Comparison of ENCODE assay signal across 18 mouse cellular contexts in the genomic region with DNA sequence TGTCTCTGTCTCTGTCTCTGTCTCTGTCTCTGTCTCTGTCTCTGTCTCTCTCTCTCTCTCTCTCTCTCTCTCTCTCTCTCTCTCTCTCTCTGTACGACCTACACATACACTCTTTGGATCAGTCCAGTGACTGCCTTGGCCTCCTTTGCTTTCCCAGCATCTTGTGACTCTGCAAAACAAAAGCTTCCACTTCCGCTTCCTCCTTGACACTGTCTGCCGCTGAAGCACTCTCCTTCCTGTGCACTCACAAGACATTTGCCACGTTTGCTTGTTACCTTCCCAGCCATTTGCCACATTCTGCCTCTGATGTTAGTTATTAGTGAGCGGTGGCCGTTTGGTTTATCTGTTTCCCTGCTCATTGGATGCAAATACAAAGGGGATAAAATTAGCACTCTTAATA. TPM values are rescaled to one million over a fixed set of nuclear protein-coding genes. Genes with fewer than 3 reads are reported as not detected.
DNase-seq lines count a peak whose midpoint lies in the region; ATAC-seq lines count a peak whose summit lies in the region.
"Had no signal": no experiment of that assay in that cellular context is flagged by ENCODE, and none has a peak within 500 bp of the region (broad histone marks: within the 10 kb centered on the region; RNA-seq: fewer than 3 reads in every experiment).

No protein-coding gene starts in this region.

- H3K4me1 ChIP-seq in hindbrain, embryonic 13.5 days (replicated peaks) = no peaks in the 10 kb centered on the region
- H3K4me1 ChIP-seq in forebrain, embryonic 15.5 days = no peaks in the 10 kb centered on the region
- H3K4me1 ChIP-seq: intestine, embryonic 15.5 days; neural tube, embryonic 13.5 days had no signal

- no peak overlapping the region for H3K4me3 ChIP-seq in hindbrain, embryonic 13.5 days
- no peak overlapping the region for H3K4me3 ChIP-seq in forebrain, embryonic 15.5 days
- H3K4me3 ChIP-seq: intestine, embryonic 15.5 days; neural tube, embryonic 13.5 days had no signal

- no peak overlapping the region for H3K4me2 ChIP-seq in hindbrain, embryonic 13.5 days
- no peak overlapping the region for H3K4me2 ChIP-seq in forebrain, embryonic 15.5 days (replicated peaks)
- H3K4me2 ChIP-seq: heart, embryonic 11.5 days; intestine, embryonic 15.5 days; neural tube, embryonic 13.5 days had no signal

- H3K27me3 ChIP-seq in hindbrain, embryonic 13.5 days = no peaks in the 10 kb centered on the region
- no peaks in the 10 kb centered on the region for H3K27me3 ChIP-seq in forebrain, embryonic 15.5 days
- H3K27me3 ChIP-seq: intestine, embryonic 15.5 days; neural tube, embryonic 13.5 days had no signal

- H3K27ac ChIP-seq in hindbrain, embryonic 13.5 days = no peak overlapping the region
- H3K27ac ChIP-seq in forebrain, embryonic 15.5 days (replicated peaks) = no peak overlapping the region
- H3K27ac ChIP-seq: intestine, embryonic 15.5 days; neural tube, embryonic 13.5 days had no signal

- no peak overlapping the region for H3K9ac ChIP-seq in hindbrain, embryonic 13.5 days
- H3K9ac ChIP-seq in forebrain, embryonic 15.5 days (replicated peaks) = no peak overlapping the region
- H3K9ac ChIP-seq: intestine, embryonic 15.5 days; neural tube, embryonic 13.5 days had no signal

- ATAC-seq in common myeloid progenitor, adult 5-6 weeks (replicated peaks; ENCODE audit: low read depth, poor library complexity, severe bottlenecking) = peak; percentile 84
- peak; percentile 66; the same call in 1 of the 2 replicates for ATAC-seq in monocyte, adult 5-6 weeks (replicated peaks; ENCODE audit: insufficient number of reproducible peaks, low FRiP score, low TSS enrichment, poor library complexity, severe bottlenecking)
- no peak for ATAC-seq in hindbrain, embryonic 13.5 days (ENCODE audit: low FRiP score)
- ATAC-seq in forebrain, embryonic 15.5 days (replicated peaks) = no peak
- ATAC-seq: intestine, embryonic 15.5 days; midbrain, embryonic 16.5 days had no signal

- peak; percentile 15 for DNase-seq in kidney, adult 9 months
- DNase-seq in kidney, postnatal 25 days = no peak
- DNase-seq in CD4-positive, CD25-positive, alpha-beta regulatory T cell, adult 2 months (ENCODE audit: low read depth, low spot score) = peak; percentile 34
- DNase-seq in layer of hippocampus, adult 18-20 months (ENCODE audit: low spot score in 2 of 2) = no peak
- DNase-seq: adrenal gland, adult 2 months; cerebellum, adult 9-11 months; heart, postnatal 36 days had no signal

- no peaks in the 10 kb centered on the region for H3K36me3 ChIP-seq in hindbrain, embryonic 13.5 days
- H3K36me3 ChIP-seq in forebrain, embryonic 15.5 days = no peaks in the 10 kb centered on the region
- H3K36me3 ChIP-seq: intestine, embryonic 15.5 days; neural tube, embryonic 13.5 days had no signal

- H3K9me3 ChIP-seq in hindbrain, embryonic 13.5 days = no peaks in the 10 kb centered on the region
- H3K9me3 ChIP-seq in forebrain, embryonic 15.5 days = no peaks in the 10 kb centered on the region
- H3K9me3 ChIP-seq: intestine, embryonic 15.5 days; neural tube, embryonic 13.5 days had no signal

- WGBS in hindbrain, embryonic 13.5 days = 61% methylated on average over 6 of the region's 6 CpGs
- 56% methylated on average over 6 of the region's 6 CpGs for WGBS in forebrain, embryonic 15.5 days

RNA-seq across cellular contexts. Expression of a gene that starts 16.4 kb away (rescaled TPM):
- not detected in 2 replicates for total RNA-seq in common myeloid progenitor, adult 5-6 weeks (2017)
- 1.8 TPM in 1 of 3 replicates, not detected in the others for total RNA-seq in monocyte, adult 5-6 weeks (2017)
- polyA plus RNA-seq in hindbrain, embryonic 13.5 days (2015; fragmentation: Nextera tagmentation; extraction: Ambion mirVana) = not detected in 2 replicates
- under 1 TPM in 1 of 2 experiments, not detected in 1; 0.66 TPM for total RNA-seq in layer of hippocampus, adult 18-20 months (2021)
- 0.19 TPM in 1 of 2 replicates, not detected in the other for polyA plus RNA-seq in forebrain, embryonic 15.5 days (2015; fragmentation: Nextera tagmentation; extraction: Ambion mirVana)
- total RNA-seq: adrenal gland, adult 2 months; gastrocnemius, adult 18-20 months; heart, postnatal 36 days had no signal
- polyA plus RNA-seq: adrenal gland, adult 2 months; embryonic facial prominence, embryonic 11.5 days; heart, embryonic 11.5 days; intestine, embryonic 15.5 days; lung, embryonic 16.5 days; neural tube, embryonic 13.5 days had no signal

RNA-seq across cellular contexts. Expression of a gene that starts 32.7 kb away (rescaled TPM):
- total RNA-seq in common myeloid progenitor, adult 5-6 weeks (2017) = 0.14 TPM in 1 of 2 replicates, not detected in the other
- total RNA-seq in monocyte, adult 5-6 weeks (2017) = 0.32 to 0.39 TPM in 2 of 3 replicates, not detected in the other
- polyA plus RNA-seq in hindbrain, embryonic 13.5 days (2015; fragmentation: Nextera tagmentation; extraction: Ambion mirVana) = 1.5 and 1.8 TPM in 2 replicates
- not detected for total RNA-seq in layer of hippocampus, adult 18-20 months (2021)
- 1.2 and 5.8 TPM in 2 replicates for polyA plus RNA-seq in forebrain, embryonic 15.5 days (2015; fragmentation: Nextera tagmentation; extraction: Ambion mirVana)

RNA-seq across cellular contexts. Expression of a gene that starts 50.8 kb away (rescaled TPM):
- 0.18 TPM in 1 of 2 replicates, not detected in the other for total RNA-seq in common myeloid progenitor, adult 5-6 weeks (2017)
- total RNA-seq in monocyte, adult 5-6 weeks (2017) = not detected in 3 replicates
- 0.92 and 0.96 TPM in 2 replicates for polyA plus RNA-seq in hindbrain, embryonic 13.5 days (2015; fragmentation: Nextera tagmentation; extraction: Ambion mirVana)
- total RNA-seq in layer of hippocampus, adult 18-20 months (2021) = 1 to 10 TPM; 1.0 to 1.3 TPM
- polyA plus RNA-seq in forebrain, embryonic 15.5 days (2015; fragmentation: Nextera tagmentation; extraction: Ambion mirVana) = 0.48 and 0.54 TPM in 2 replicates

Comparison
In these comparisons a context has a peak if more than half of its experiments do, and no peak if none do; other contexts are left out.
1. DNase-seq: peak in kidney, adult 9 months (single experiment) and CD4-positive, CD25-positive, alpha-beta regulatory T cell, adult 2 months (single experiment); none in kidney, postnatal 25 days (0 of 2) and layer of hippocampus, adult 18-20 months (0 of 2).
2. ATAC-seq: peak in common myeloid progenitor, adult 5-6 weeks (single experiment) and monocyte, adult 5-6 weeks (single experiment); none in hindbrain, embryonic 13.5 days (single experiment) and forebrain, embryonic 15.5 days (single experiment).